Comparison of ENCODE assay signal across 11 mouse cellular contexts in genomic region chr6:52166431-52167077, GRCm38 (mm10). TPM values are rescaled to one million over a fixed set of nuclear protein-coding genes. Genes with fewer than 3 reads are reported as not detected.
DNase-seq lines count a peak whose midpoint lies in the region; ATAC-seq lines count a peak whose summit lies in the region.
"Had no signal": no experiment of that assay in that cellular context is flagged by ENCODE, and none has a peak within 500 bp of the region (broad histone marks: within the 10 kb centered on the region; RNA-seq: fewer than 3 reads in every experiment).

No protein-coding gene starts in this region.

- no peaks in the 10 kb centered on the region for H3K9me3 ChIP-seq in kidney, embryonic 14.5 days (ENCODE audit: control insufficient read depth, low read length)

- peak overlapping the region; percentile 90 for H3K27ac ChIP-seq in kidney, embryonic 14.5 days (ENCODE audit: low read depth, low read length)
- peak overlapping the region; percentile 43; the same call in 1 of the 2 replicates for H3K27ac ChIP-seq in brown adipose tissue, adult 24 weeks (replicated peaks; ENCODE audit: low read depth, low read length)
- H3K27ac ChIP-seq: heart, adult 2 months had no signal

- peak overlapping the region; percentile 19; the same call in 1 of the 2 replicates for H3K4me2 ChIP-seq in kidney, embryonic 14.5 days (replicated peaks; ENCODE audit: low read depth, low read length)

- no peak for DNase-seq in kidney, postnatal 25 days
- peak; percentile 26 for DNase-seq in fibroblast of lung, adult 2 months (ENCODE audit: low read depth)
- DNase-seq in lung, postnatal 10 days: peak; percentile 54
- no peak for DNase-seq in left cerebral cortex, adult 8-10 months (ENCODE audit: low spot score in 2 of 2)
- DNase-seq in adrenal gland, postnatal 10 days: no peak
- no peak for DNase-seq in gastrocnemius, adult 8-10 months (ENCODE audit: low spot score in 2 of 2)
- DNase-seq: heart, adult 2 months; retina, postnatal 1 day had no signal

- no peak for ATAC-seq in kidney, embryonic 14.5 days (ENCODE audit: low FRiP score, low TSS enrichment)

- peak overlapping the region; percentile 32; the same call in 1 of the 2 replicates for H3K9ac ChIP-seq in kidney, embryonic 14.5 days (ENCODE audit: low read depth, low read length)

- H3K36me3 ChIP-seq in kidney, embryonic 14.5 days (ENCODE audit: control insufficient read depth, insufficient read depth, low read length): peaks cover 15% of the 10 kb centered on the region; the same call in 1 of the 2 replicates

- no peak overlapping the region; the same call in 1 of the 2 replicates for H3K4me3 ChIP-seq in kidney, embryonic 14.5 days (ENCODE audit: low read length)
- H3K4me3 ChIP-seq in brown adipose tissue, adult 24 weeks (ENCODE audit: insufficient read depth, low read depth, low read length): peak overlapping the region; percentile 0; the same call in 1 of the 2 replicates

- no peaks in the 10 kb centered on the region; the same call in 1 of the 2 replicates for H3K27me3 ChIP-seq in kidney, embryonic 14.5 days (ENCODE audit: control insufficient read depth, insufficient read depth, low read length)

- peaks cover 88% of the 10 kb centered on the region for H3K4me1 ChIP-seq in kidney, embryonic 14.5 days (ENCODE audit: control insufficient read depth, insufficient read depth, low read length)
- peaks cover 26% of the 10 kb centered on the region for H3K4me1 ChIP-seq in brown adipose tissue, adult 24 weeks (ENCODE audit: control insufficient read depth, insufficient read depth, insufficient read length, low read length)

- WGBS in kidney, embryonic 14.5 days: 20% methylated on average over 4 of the region's 4 CpGs

RNA-seq across cellular contexts. Expression of gene Hoxa2, which starts 1.9 kb away (rescaled TPM):
- 4.7 and 5.5 TPM in 2 replicates for polyA plus RNA-seq in kidney, embryonic 14.5 days (2014; fragmentation: Nextera tagmentation; extraction: Ambion mirVana)
- polyA plus RNA-seq in brown adipose tissue, adult 24 weeks (2012; ENCODE audit: insufficient read depth, insufficient read length, missing spikeins): 2.9 TPM in 1 of 2 replicates, not detected in the other
- not detected for total RNA-seq in left cerebral cortex, adult 8-10 months (2022)
- total RNA-seq in adrenal gland, postnatal 10 days (2021): 1 to 10 TPM; 2.3 to 5.1 TPM
- under 1 TPM; 0.19 to 0.65 (median 0.58) TPM for total RNA-seq in gastrocnemius, adult 8-10 months (2022)
- total RNA-seq: left cerebral cortex, adult 18-20 months had no signal

RNA-seq across cellular contexts. Expression of gene Hoxa1, which starts 8.4 kb away (rescaled TPM):
- polyA plus RNA-seq in kidney, embryonic 14.5 days (2014; fragmentation: Nextera tagmentation; extraction: Ambion mirVana): 0.64 and 1.0 TPM in 2 replicates
- polyA plus RNA-seq in brown adipose tissue, adult 24 weeks (2012; ENCODE audit: insufficient read depth, insufficient read length, missing spikeins): 0.50 and 0.99 TPM in 2 replicates
- total RNA-seq in left cerebral cortex, adult 8-10 months (2022): not detected
- 1 to 10 TPM in 1 of 2 experiments, under 1 TPM in 1; 0.91 to 1.2 TPM for total RNA-seq in adrenal gland, postnatal 10 days (2021)
- total RNA-seq in gastrocnemius, adult 8-10 months (2022): under 1 TPM in 2 of 4 experiments, not detected in 2; 0.16 to 0.17 TPM
- total RNA-seq: left cerebral cortex, adult 18-20 months had no signal

RNA-seq across cellular contexts. Expression of gene 5730596B20Rik, which starts 10.7 kb away (rescaled TPM):
- polyA plus RNA-seq in kidney, embryonic 14.5 days (2014; fragmentation: Nextera tagmentation; extraction: Ambion mirVana): 2.7 and 2.9 TPM in 2 replicates
- not detected in 2 replicates for polyA plus RNA-seq in brown adipose tissue, adult 24 weeks (2012; ENCODE audit: insufficient read depth, insufficient read length, missing spikeins)
- total RNA-seq in left cerebral cortex, adult 8-10 months (2022): not detected
- under 1 TPM; 0.27 to 0.94 TPM for total RNA-seq in adrenal gland, postnatal 10 days (2021)
- total RNA-seq in gastrocnemius, adult 8-10 months (2022): under 1 TPM in 1 of 4 experiments, not detected in 3; 0.13 TPM
- total RNA-seq: heart, adult 2 months; left cerebral cortex, adult 18-20 months had no signal
- polyA plus RNA-seq: heart, adult 2 months had no signal

RNA-seq across cellular contexts. Expression of gene Hoxa4, which starts 25.0 kb away (rescaled TPM):
- polyA plus RNA-seq in kidney, embryonic 14.5 days (2014; fragmentation: Nextera tagmentation; extraction: Ambion mirVana): 3.1 and 3.6 TPM in 2 replicates
- 14.0 and 26.4 TPM in 2 replicates for polyA plus RNA-seq in brown adipose tissue, adult 24 weeks (2012; ENCODE audit: insufficient read depth, insufficient read length, missing spikeins)
- not detected for total RNA-seq in left cerebral cortex, adult 8-10 months (2022)
- total RNA-seq in adrenal gland, postnatal 10 days (2021): 10 to 100 TPM in 1 of 2 experiments, 1 to 10 TPM in 1; 8.0 to 11.4 TPM
- total RNA-seq in gastrocnemius, adult 8-10 months (2022): 1 to 10 TPM; 1.8 to 2.8 (median 2.1) TPM
- total RNA-seq: left cerebral cortex, adult 18-20 months had no signal

RNA-seq across cellular contexts. Expression of gene Hoxa5, which starts 37.8 kb away (rescaled TPM):
- 15.7 and 16.6 TPM in 2 replicates for polyA plus RNA-seq in kidney, embryonic 14.5 days (2014; fragmentation: Nextera tagmentation; extraction: Ambion mirVana)
- polyA plus RNA-seq in brown adipose tissue, adult 24 weeks (2012; ENCODE audit: insufficient read depth, insufficient read length, missing spikeins): 35.9 and 39.4 TPM in 2 replicates
- not detected for total RNA-seq in left cerebral cortex, adult 8-10 months (2022)
- 10 to 100 TPM; 28.0 to 28.2 TPM for total RNA-seq in adrenal gland, postnatal 10 days (2021)
- total RNA-seq in gastrocnemius, adult 8-10 months (2022): 1 to 10 TPM; 1.2 to 1.9 (median 1.5) TPM
- total RNA-seq: left cerebral cortex, adult 18-20 months had no signal

Comparison
In these comparisons a context has a peak if more than half of its experiments do, and no peak if none do; other contexts are left out.
1. DNase-seq: peak in fibroblast of lung, adult 2 months (single experiment) and lung, postnatal 10 days (single experiment); none in kidney, postnatal 25 days (0 of 2), left cerebral cortex, adult 8-10 months (0 of 2), adrenal gland, postnatal 10 days (single experiment) and gastrocnemius, adult 8-10 months (0 of 2).